Mouse (Mus musculus) lung, embryonic 14.5 days (tissue): ENCODE data around the gene Iqschfp. TPM values are rescaled to one million over a fixed set of nuclear protein-coding genes. Genes with fewer than 3 reads are reported as not detected.

Experiments
- ATAC-seq: fragments of 200-750 bp; cut with Nextera tagmentation; 2 replicates; pipeline ENCODE4 v1.8.0; 2017; ENCODE audit warnings: mild to moderate bottlenecking, moderate TSS enrichment, moderate library complexity; ENCODE audit not compliant: insufficient read depth
- DNase-seq: peaks from one replicate; pipeline ENCODE4 v3.0.0-alpha.2; 2015
- H3K27ac ChIP-seq: fragments of 300-500 bp; sonication (generic); 2 replicates; pipeline ENCODE4 v1.5.1; 2014; ENCODE audit warnings: low read depth, mild to moderate bottlenecking, moderate library complexity
- H3K27me3 ChIP-seq: fragments of 300-500 bp; sonication (generic); 2 replicates; pipeline ENCODE4 v1.6.1; 2014; ENCODE audit warnings: low read length, control low read depth; ENCODE audit not compliant: insufficient read depth
- H3K36me3 ChIP-seq: fragments of 300-500 bp; sonication (generic); 2 replicates; pipeline ENCODE4 v1.6.1; 2014; ENCODE audit warnings: control low read depth; ENCODE audit not compliant: insufficient read depth
- H3K4me1 ChIP-seq: fragments of 300-500 bp; sonication (generic); 2 replicates; pipeline ENCODE4 v1.6.1; 2014; ENCODE audit warnings: antibody characterized with exemption, control low read depth; ENCODE audit not compliant: insufficient read depth
- H3K4me2 ChIP-seq: fragments of 300-500 bp; sonication (generic); 2 replicates; pipeline ENCODE4 v1.6.1; 2014; ENCODE audit warnings: mild to moderate bottlenecking
- H3K4me3 ChIP-seq: fragments of 300-500 bp; sonication (generic); 2 replicates; pipeline ENCODE4 v1.5.1; 2014; ENCODE audit warnings: low read depth, low read length
- H3K9ac ChIP-seq: fragments of 300-500 bp; sonication (generic); 2 replicates; pipeline ENCODE4 v1.6.1; 2014
- H3K9me3 ChIP-seq: fragments of 300-500 bp; sonication (generic); 2 replicates; pipeline ENCODE4 v1.6.1; 2016; ENCODE audit warnings: low read depth, low read length, control low read depth
- CTCF ChIP-seq: IDR thresholded peaks from 2 replicates; pipeline ENCODE4 v1.5.1; 2016; ENCODE audit warnings: antibody characterized with exemption, low read depth
- WGBS: fragments of 180-500 bp; shearing (Covaris S2); extraction: QIAGEN DNeasy Blood & Tissue Kit; methylation state at CpG from one replicate; pipeline ENCODE4 v1.1.7; 2014; 5-methylcytosine and 5-hydroxymethylcytosine counted together
- polyA plus RNA-seq: library from polyadenylated mRNA; unstranded; fragments of >200 nt; fragmentation: Nextera tagmentation; extraction: Ambion mirVana; gene quantifications from 2 replicates; pipeline ENCODE4 v1.2.1, GENCODE M21; 2014

The Iqschfp gene
- polyA plus RNA-seq, 1 experiment from 2014 or later: not detected

- no peak overlapping the region for H3K9ac ChIP-seq
- ATAC-seq (no peak), DNase-seq (no peak)
- no peak overlapping the region for H3K4me3 ChIP-seq
- no peaks in the 10 kb centered on the region for H3K9me3 ChIP-seq
- no peaks in the 10 kb centered on the region for H3K36me3 ChIP-seq
- no peaks in the 10 kb centered on the region for H3K27me3 ChIP-seq
- no peak overlapping the region for H3K27ac ChIP-seq
- no peaks in the 10 kb centered on the region for H3K4me1 ChIP-seq
- WGBS: 71% methylated on average over 4 of the region's 4 CpGs
- H3K4me2 ChIP-seq: no peak overlapping the region
- TF ChIP-seq CTCF: no peak
These were observed 312.0 kb downstream of the Iqschfp start for GRCm38 (mm10) chr3:68203934-68204467.

GRCm38 (mm10) chr3:68210422-68210821 is 318.4 kb downstream of the Iqschfp start:
- Histone ChIP-seq H3K27me3 (no peaks in the 10 kb centered on the region), H3K4me1 (no peaks in the 10 kb centered on the region), H3K4me3 (no peak overlapping the region), H3K9ac (no peak overlapping the region), H3K36me3 (no peaks in the 10 kb centered on the region), H3K27ac (no peak overlapping the region), H3K4me2 (no peak overlapping the region), H3K9me3 (no peaks in the 10 kb centered on the region)
- ATAC-seq: no peak
- DNase-seq: no peak
- no peak for TF ChIP-seq CTCF
- 79% methylated on average over 4 of the region's 4 CpGs for WGBS

GRCm38 (mm10) chr3:68221452-68221851 is 329.4 kb downstream of the Iqschfp start:
- Histone ChIP-seq H3K4me1 (no peaks in the 10 kb centered on the region), H3K9me3 (no peaks in the 10 kb centered on the region), H3K4me3 (no peak overlapping the region), H3K27me3 (no peaks in the 10 kb centered on the region), H3K36me3 (no peaks in the 10 kb centered on the region), H3K9ac (no peak overlapping the region), H3K27ac (no peak overlapping the region), H3K4me2 (no peak overlapping the region)
- ATAC-seq (no peak), DNase-seq (no peak)
- WGBS: 86% methylated on average over 3 of the region's 3 CpGs
- TF ChIP-seq CTCF: no peak

GRCm38 (mm10) chr3:68239887-68240286 is 347.9 kb downstream of the Iqschfp start:
- H3K27me3 ChIP-seq: no peaks in the 10 kb centered on the region
- no peaks in the 10 kb centered on the region for H3K36me3 ChIP-seq
- H3K27ac ChIP-seq: no peak overlapping the region
- DNase-seq (no peak), ATAC-seq (no peak)
- H3K9me3 ChIP-seq: no peaks in the 10 kb centered on the region
- H3K4me1 ChIP-seq: no peaks in the 10 kb centered on the region
- no peak overlapping the region for H3K4me3 ChIP-seq
- no peak overlapping the region for H3K4me2 ChIP-seq
- no peak for TF ChIP-seq CTCF
- H3K9ac ChIP-seq: no peak overlapping the region
- WGBS: 82% methylated on average over 2 of the region's 2 CpGs

- Histone ChIP-seq H3K4me1 (no peaks in the 10 kb centered on the region), H3K9me3 (no peaks in the 10 kb centered on the region), H3K4me3 (no peak overlapping the region), H3K4me2 (no peak overlapping the region), H3K36me3 (no peaks in the 10 kb centered on the region), H3K27me3 (no peaks in the 10 kb centered on the region), H3K27ac (no peak overlapping the region), H3K9ac (no peak overlapping the region)
- ATAC-seq (no peak), DNase-seq (no peak)
- WGBS: 67% methylated on average over 3 of the region's 3 CpGs
- TF ChIP-seq CTCF: no peak
These were observed 351.2 kb downstream of the Iqschfp start for GRCm38 (mm10) chr3:68243239-68243638.

GRCm38 (mm10) chr3:68246154-68246553 is 354.1 kb downstream of the Iqschfp start:
- H3K27ac ChIP-seq: no peak overlapping the region
- no peak overlapping the region for H3K4me3 ChIP-seq
- H3K9me3 ChIP-seq: no peaks in the 10 kb centered on the region
- no peak overlapping the region for H3K4me2 ChIP-seq
- DNase-seq (peak; percentile 62), ATAC-seq (no peak)
- 48% methylated on average over 4 of the region's 4 CpGs for WGBS
- H3K9ac ChIP-seq: no peak overlapping the region
- H3K4me1 ChIP-seq: no peaks in the 10 kb centered on the region
- no peaks in the 10 kb centered on the region for H3K27me3 ChIP-seq
- no peaks in the 10 kb centered on the region for H3K36me3 ChIP-seq
- no peak for TF ChIP-seq CTCF

- ATAC-seq: no peak
- H3K27ac ChIP-seq: no peak overlapping the region
- H3K4me3 ChIP-seq: no peak overlapping the region
- TF ChIP-seq CTCF: no peak
- no peaks in the 10 kb centered on the region; the same call in 1 of the 2 replicates for H3K4me1 ChIP-seq
- no peak for DNase-seq
- WGBS: 53% methylated on average over 2 of the region's 2 CpGs
- H3K4me2 ChIP-seq: no peak overlapping the region
- no peaks in the 10 kb centered on the region for H3K36me3 ChIP-seq
- H3K27me3 ChIP-seq: no peaks in the 10 kb centered on the region
- H3K9me3 ChIP-seq: no peaks in the 10 kb centered on the region
- no peak overlapping the region for H3K9ac ChIP-seq
These were observed 358.6 kb downstream of the Iqschfp start for GRCm38 (mm10) chr3:68250589-68250988.
